9 mouse cellular contexts compared by ENCODE assay signal in the genomic region with DNA sequence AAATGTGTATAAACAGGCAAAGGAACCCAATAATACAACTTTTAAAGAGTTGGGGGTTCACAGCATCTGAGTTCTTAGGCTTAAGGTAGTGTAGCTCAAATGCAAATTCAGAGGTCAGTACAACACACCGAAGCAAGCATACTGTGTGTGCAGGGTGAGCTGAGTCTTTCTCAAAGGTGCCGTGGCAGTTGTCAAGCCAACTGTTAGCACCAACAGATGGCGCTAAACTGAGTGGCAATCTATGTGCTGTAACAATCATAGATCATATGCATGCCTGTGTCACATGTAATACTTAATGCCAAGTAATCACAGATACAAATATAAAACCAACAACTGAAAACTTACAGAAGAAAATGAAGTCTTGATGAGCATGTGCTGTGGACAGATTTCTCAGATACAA. TPM values are rescaled to one million over a fixed set of nuclear protein-coding genes. Genes with fewer than 3 reads are reported as not detected.
A peak's percentile ranks its signal among the peaks of the same experiment; 100 is the strongest.
DNase-seq lines count a peak whose midpoint lies in the region; ATAC-seq and TF ChIP-seq lines count a peak whose summit lies in the region.
"Had no signal": no experiment of that assay in that cellular context is flagged by ENCODE, and none has a peak within 500 bp of the region (broad histone marks: within the 10 kb centered on the region; RNA-seq: fewer than 3 reads in every experiment).

No protein-coding gene starts in this region.

- TF ChIP-seq CTCF in liver, postnatal 0 days (IDR thresholded peaks at IDR 0.05; ENCODE audit: low read depth), result peak; percentile 60
- TF ChIP-seq CTCF in Patski (IDR thresholded peaks at IDR 0.05), result peak; percentile 61

- H3K27me3 ChIP-seq in liver, postnatal 0 days (ENCODE audit: insufficient read depth, low read length), result no peaks in the 10 kb centered on the region
- no peaks in the 10 kb centered on the region for H3K27me3 ChIP-seq in Patski
- no peaks in the 10 kb centered on the region for H3K27me3 ChIP-seq in forebrain, embryonic 15.5 days
- H3K27me3 ChIP-seq: heart, embryonic 15.5 days had no signal

- CTCF ChIA-PET in Patski (lab: Charles Lee), result interaction anchor here (0.6 to 3.1 kb wide), 20 partner anchors 8 to 105 kb away, joined by 3 to 18 read pairs (median 8); no protein-coding TSS in a partner anchor

- ATAC-seq in liver, postnatal 0 days, result no peak
- peak; percentile 65 for ATAC-seq in CD4-positive, CD25-positive, alpha-beta regulatory T cell, adult 4 months
- ATAC-seq in Patski, result no peak
- peak; percentile 60 for ATAC-seq in megakaryocyte, adult 5-6 weeks (ENCODE audit: poor library complexity, severe bottlenecking)
- no peak for ATAC-seq in forebrain, embryonic 15.5 days (replicated peaks)

- in situ Hi-C loops in Patski (cut with MboI; ENCODE audit: low pct_unique_long_range_greater_than_20kb), result no loop called here

- no peak overlapping the region for H3K9ac ChIP-seq in liver, postnatal 0 days (replicated peaks)
- H3K9ac ChIP-seq in forebrain, embryonic 15.5 days (replicated peaks), result no peak overlapping the region
- H3K9ac ChIP-seq: heart, embryonic 15.5 days had no signal

- H3K4me2 ChIP-seq in liver, postnatal 0 days (ENCODE audit: low read depth, low read length), result no peak overlapping the region
- H3K4me2 ChIP-seq in forebrain, embryonic 15.5 days (replicated peaks), result no peak overlapping the region
- H3K4me2 ChIP-seq: heart, embryonic 15.5 days had no signal

- H3K4me1 ChIP-seq in liver, postnatal 0 days (ENCODE audit: insufficient read depth), result no peaks in the 10 kb centered on the region
- no peaks in the 10 kb centered on the region for H3K4me1 ChIP-seq in forebrain, embryonic 15.5 days
- H3K4me1 ChIP-seq: heart, embryonic 15.5 days had no signal

- no peak for DNase-seq in liver, postnatal 0 days
- DNase-seq in liver (no peak), Patski (ENCODE audit: low read depth, low spot score) (no peak)
- no peak for DNase-seq in layer of hippocampus, postnatal 14 days (ENCODE audit: low spot score in 2 of 2)
- DNase-seq: lung, postnatal 4 days had no signal

- TF ChIP-seq EP300 in liver, postnatal 0 days (IDR thresholded peaks at IDR 0.05; ENCODE audit: low read depth), result no peak

- H3K36me3 ChIP-seq in liver, postnatal 0 days (replicated peaks; ENCODE audit: insufficient read depth, low read length), result peaks cover 59% of the 10 kb centered on the region
- peaks cover 86% of the 10 kb centered on the region for H3K36me3 ChIP-seq in forebrain, embryonic 15.5 days

- 74% methylated on average over 3 of the region's 3 CpGs for WGBS in liver, postnatal 0 days (ENCODE audit: insufficient replicate concordance)
- 69% methylated on average over 3 of the region's 3 CpGs for WGBS in forebrain, embryonic 15.5 days

- no peaks in the 10 kb centered on the region for H3K9me3 ChIP-seq in liver, postnatal 0 days (ENCODE audit: low read length)
- no peaks in the 10 kb centered on the region for H3K9me3 ChIP-seq in forebrain, embryonic 15.5 days
- H3K9me3 ChIP-seq: heart, embryonic 15.5 days had no signal

- no peak overlapping the region for H3K4me3 ChIP-seq in liver, postnatal 0 days (ENCODE audit: low read depth, low read length)
- no peak overlapping the region for H3K4me3 ChIP-seq in forebrain, embryonic 15.5 days
- H3K4me3 ChIP-seq: heart, embryonic 15.5 days had no signal

- no peak overlapping the region for H3K27ac ChIP-seq in liver, postnatal 0 days (ENCODE audit: low read depth)
- H3K27ac ChIP-seq in forebrain, embryonic 15.5 days (replicated peaks), result no peak overlapping the region

- POLR2A ChIA-PET in Patski (lab: Charles Lee), result interaction anchor here (1.6 to 1.7 kb wide), 2 partner anchors 12 to 31 kb away, joined by 4 to 6 read pairs; no protein-coding TSS in a partner anchor

RNA-seq across cellular contexts. Expression of gene Rbl2, which starts 48.3 kb away (rescaled TPM):
- polyA plus RNA-seq in liver, postnatal 0 days (2015; fragmentation: Nextera tagmentation; extraction: Ambion mirVana), result 3.9 and 4.3 TPM in 2 replicates
- 10 to 100 TPM; 65.5 to 74.2 TPM for polyA plus RNA-seq in CD4-positive, CD25-positive, alpha-beta regulatory T cell, adult 4 months (2017; shearing (Covaris generic))
- 52.7 TPM for polyA plus RNA-seq in Patski (2021)
- total RNA-seq in megakaryocyte, adult 5-6 weeks (2015), result 55.9 and 69.4 TPM in 2 replicates
- 77.5 and 79.8 TPM in 2 replicates for total RNA-seq in megakaryocyte, adult 5-6 weeks (2017)
- total RNA-seq in layer of hippocampus, postnatal 14 days (2021), result 10 to 100 TPM; 32.1 to 34.6 TPM
- polyA plus RNA-seq in forebrain, embryonic 15.5 days (2015; fragmentation: Nextera tagmentation; extraction: Ambion mirVana), result 20.5 and 22.0 TPM in 2 replicates

Comparison
In these comparisons a context has a peak if more than half of its experiments do, and no peak if none do; other contexts are left out.
1. ATAC-seq: peak in CD4-positive, CD25-positive, alpha-beta regulatory T cell, adult 4 months (single experiment) and megakaryocyte, adult 5-6 weeks (single experiment); none in liver, postnatal 0 days (single experiment), Patski (single experiment) and forebrain, embryonic 15.5 days (single experiment).